Mouse (Mus musculus): ENCODE results near the gene Dctd. TPM values are rescaled to one million over a fixed set of nuclear protein-coding genes. Genes with fewer than 3 reads are reported as not detected.
A peak's percentile ranks its signal among the peaks of the same experiment; 100 is the strongest.
"Not testable (repeated sequence)": the region's sequence is repeated elsewhere in the genome, so short reads cannot be mapped to it uniquely, and the experiment has no call there.

Gene Dctd
- total RNA-seq, 2 experiments from 2014 or later, result 1.2 to 1.4 TPM

DNA sequence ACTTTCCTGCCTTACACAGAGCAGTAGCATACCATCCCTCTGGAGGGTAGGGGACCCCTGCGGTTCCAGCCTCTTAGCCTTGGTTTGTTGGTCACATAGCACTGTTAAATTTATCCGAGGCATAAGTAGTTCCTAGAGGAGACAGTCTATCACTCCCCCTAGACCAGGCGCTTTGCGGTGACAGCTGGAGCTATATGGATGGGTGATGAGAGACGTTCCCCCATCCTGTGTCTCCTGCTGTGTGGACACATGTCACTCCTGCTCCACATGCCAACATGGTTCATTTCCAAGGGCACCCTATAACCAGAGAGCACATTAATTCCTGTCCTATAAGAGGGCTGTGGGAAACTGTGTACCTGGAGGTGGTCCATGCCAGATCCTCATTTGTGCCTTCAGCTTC, 42.1 kb downstream of the Dctd start:
- intact Hi-C loops (cut with DNase I), result no loop called here
- no peak for DNase-seq

GRCm38 (mm10) chr8:48145766-48146165, 46.9 kb downstream of the Dctd start:
- intact Hi-C loops (cut with DNase I), result no loop called here
- DNase-seq, result no peak

DNA sequence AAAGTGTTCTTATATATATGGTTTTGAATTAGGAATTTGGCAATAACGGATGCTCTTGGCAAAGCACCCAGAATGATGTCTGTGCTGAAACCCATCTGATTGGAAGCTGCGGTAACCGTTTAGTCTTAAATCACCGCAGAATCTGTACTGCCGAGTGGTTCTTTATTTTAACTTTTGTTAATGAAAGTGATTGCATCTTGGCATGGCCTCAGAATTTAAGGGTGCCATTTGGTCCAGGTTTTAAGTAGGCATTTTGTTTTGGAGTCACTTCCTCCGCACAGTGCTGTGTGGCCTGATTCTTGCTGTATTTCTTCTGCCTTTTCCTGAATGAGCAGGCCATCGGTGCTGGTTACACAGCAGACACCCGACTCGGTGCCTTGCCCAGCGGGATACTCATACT, 47.6 kb downstream of the Dctd start:
- no peak for DNase-seq
- intact Hi-C loops (cut with DNase I), result no loop called here

DNA sequence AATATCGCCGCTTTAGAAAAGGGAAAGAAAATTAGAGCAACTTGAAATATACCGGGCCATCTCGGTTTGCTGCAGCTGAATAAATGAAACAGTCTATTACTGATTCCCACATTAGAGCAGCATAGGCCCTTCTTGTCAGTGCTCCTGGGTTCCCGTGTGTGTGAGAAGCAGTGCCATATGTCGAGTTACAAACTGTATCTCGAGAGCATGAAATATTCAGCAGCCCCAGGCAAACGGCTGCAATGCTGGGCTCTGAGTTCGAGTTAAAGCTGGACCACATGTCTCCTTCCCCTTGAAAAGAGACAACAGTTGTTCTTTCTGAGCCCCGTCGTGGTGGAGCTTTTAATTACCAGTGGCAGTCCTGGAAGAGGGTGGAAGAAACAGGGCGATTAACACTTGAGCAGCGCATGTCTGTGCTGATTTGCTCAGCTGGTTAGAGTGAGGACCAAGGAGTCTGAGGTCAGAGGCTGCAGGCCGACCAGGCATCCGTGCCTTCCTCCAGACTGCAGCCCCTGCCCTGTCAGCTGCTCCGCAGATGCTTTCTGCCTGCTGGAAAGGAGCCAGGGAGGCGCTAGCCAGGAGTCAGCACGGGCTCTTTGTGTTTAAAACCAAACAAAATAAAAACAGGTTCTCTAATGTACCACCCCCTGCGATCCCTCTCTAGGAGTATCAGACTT, 53.3 kb downstream of the Dctd start:
- peak in 1 of 2 experiments; percentile 22 for DNase-seq
- intact Hi-C loops (cut with DNase I), result no loop called here

DNA sequence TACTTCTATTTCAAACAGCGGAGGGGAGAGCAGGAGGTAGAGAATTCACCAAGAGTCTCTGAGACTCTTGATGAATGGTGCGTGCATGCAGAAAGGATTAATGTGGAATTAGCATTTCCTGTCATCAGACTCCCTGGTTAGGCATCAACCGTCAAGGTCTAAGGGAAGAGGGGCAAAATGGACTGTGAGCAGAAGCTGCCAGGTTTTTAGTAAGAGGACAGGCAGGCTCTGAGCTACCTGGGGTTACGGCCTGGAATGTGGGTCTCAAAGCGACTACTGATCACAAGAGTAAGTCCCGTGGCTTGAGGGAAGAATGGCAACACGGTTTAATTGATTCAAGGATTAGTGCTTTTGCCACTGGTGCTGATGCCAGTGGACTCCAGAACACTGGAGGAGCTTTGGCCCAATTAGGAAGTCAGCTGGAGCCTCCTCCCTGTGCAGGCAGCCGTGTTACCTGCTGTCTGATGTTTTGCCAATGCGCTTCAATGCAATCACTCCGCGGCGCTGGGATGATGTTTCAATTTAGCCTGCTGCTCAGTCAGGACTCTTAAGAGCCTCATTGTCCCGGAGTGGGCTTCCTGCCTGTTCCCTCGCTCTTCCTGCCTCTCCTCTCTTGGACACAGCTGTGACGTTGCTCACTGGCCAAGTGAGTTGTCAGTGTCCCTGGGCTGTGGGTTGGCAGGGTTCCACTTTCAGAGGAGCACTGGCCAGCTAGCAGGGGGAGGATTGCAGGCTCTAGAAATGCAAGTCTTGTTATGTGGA, 54.6 kb downstream of the Dctd start:
- intact Hi-C loops (cut with DNase I), result no loop called here
- peak; percentile 54 to 67 for DNase-seq

GRCm38 (mm10) chr8:48157718-48158117, 58.8 kb downstream of the Dctd start:
- DNase-seq, result no peak
- intact Hi-C loops (cut with DNase I), result no loop called here

- no peak for DNase-seq
Measured at GRCm38 (mm10) chr8:48158560-48159217, 59.8 kb downstream of the Dctd start.

DNA sequence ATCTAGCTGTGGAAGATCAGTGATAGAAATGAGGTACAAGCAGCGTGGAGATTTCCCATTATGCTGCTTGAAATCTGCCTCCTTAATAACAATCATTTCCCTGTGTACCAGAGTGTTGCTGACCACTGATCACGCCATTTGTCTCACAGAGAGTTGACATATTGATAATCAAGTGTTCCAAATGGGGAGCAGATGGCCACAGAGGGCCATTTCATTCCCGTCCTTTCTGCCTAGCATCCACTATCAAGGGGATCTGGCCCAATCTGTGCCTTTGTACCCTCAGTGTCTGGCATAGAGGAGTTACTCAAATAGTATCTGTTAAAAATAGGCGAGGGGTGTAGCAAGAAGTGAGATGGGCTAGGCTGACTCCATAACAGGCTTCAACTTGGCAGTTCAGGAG, 78.5 kb downstream of the Dctd start:
- intact Hi-C loops (cut with DNase I), result no loop called here
- DNase-seq, result no peak

More at GRCm38 (mm10) chr8:48158560-48159217, 59.8 kb downstream of the Dctd start:
- intact Hi-C loops (cut with DNase I), result no loop called here

DNA sequence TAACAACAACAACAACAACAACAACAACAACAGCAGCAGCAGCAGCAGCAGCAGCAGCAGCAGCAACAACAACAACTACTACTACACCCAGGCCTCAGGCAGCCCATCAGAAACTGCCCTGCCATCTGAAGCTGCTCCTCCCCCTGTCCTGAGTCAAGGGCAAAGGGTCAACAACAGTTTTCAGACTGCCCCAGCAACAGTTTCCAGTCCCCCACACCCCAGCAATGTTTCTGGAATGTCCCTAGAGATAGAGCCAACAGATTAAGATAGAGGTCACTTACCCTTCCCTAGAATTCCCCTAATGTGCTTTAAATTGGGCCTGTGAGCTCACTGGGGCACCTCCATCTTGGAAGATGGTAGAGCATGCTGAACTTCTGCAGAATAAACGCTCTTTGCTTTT, 79.0 kb downstream of the Dctd start:
- intact Hi-C loops (cut with DNase I), result no loop called here
- no peak for DNase-seq

- DNase-seq, result no peak
- intact Hi-C loops (cut with DNase I), result no loop called here
Measured at GRCm38 (mm10) chr8:48178993-48179392, 80.1 kb downstream of the Dctd start.

DNA sequence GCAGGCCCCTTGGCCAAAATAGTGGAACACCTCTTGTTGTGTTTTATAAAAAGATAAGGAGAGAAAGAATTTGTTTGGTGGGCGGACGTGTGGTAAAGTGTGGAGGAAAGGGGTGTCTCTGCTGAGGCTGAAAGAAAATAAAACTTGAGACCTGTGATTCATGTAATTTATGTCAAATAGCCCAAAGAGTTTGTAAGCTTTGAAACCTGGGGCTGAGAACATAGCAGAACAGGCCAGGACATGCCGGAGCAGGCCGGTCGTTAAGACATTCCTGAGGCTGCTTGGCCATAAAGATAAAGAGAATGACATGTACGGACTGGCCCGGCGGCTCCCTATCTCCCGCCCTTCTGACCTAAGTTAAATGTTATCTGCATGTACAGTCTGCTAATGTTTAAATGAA, 81.3 kb downstream of the Dctd start:
- intact Hi-C loops (cut with DNase I), result not testable (repeated sequence)

DNA sequence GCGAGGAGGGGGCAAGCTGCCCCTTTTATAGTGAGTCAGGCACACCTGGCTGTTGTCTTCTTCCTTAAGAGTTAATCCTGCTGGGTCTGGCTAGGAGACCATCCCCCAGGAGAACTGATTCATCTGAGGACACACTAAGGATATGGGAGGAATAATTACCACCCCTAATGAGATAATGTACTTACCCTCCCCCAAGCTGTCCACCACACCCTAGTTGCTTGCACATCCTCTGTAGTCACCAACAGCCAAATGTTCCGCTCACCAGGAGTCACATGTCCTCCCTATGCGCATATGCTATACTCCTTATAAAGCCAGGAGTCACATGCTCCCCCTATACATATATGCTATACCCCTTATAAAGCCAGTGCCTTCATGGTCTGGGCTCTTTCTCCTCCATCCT, 82.1 kb downstream of the Dctd start:
- intact Hi-C loops (cut with DNase I), result no loop called here

More for the DNA sequence above, 81.3 kb downstream of the Dctd start:
- not testable (repeated sequence) for DNase-seq

GRCm38 (mm10) chr8:48183758-48184157, 84.9 kb downstream of the Dctd start:
- intact Hi-C loops (cut with DNase I), result no loop called here
- no peak for DNase-seq

More for the DNA sequence above, 82.1 kb downstream of the Dctd start:
- DNase-seq, result no peak

GRCm38 (mm10) chr8:48188586-48188985, 89.7 kb downstream of the Dctd start:
- no peak for DNase-seq
- intact Hi-C loops (cut with DNase I), result no loop called here

GRCm38 (mm10) chr8:48195971-48196370, 97.1 kb downstream of the Dctd start:
- intact Hi-C loops (cut with DNase I), result no loop called here
- DNase-seq, result no peak

DNA sequence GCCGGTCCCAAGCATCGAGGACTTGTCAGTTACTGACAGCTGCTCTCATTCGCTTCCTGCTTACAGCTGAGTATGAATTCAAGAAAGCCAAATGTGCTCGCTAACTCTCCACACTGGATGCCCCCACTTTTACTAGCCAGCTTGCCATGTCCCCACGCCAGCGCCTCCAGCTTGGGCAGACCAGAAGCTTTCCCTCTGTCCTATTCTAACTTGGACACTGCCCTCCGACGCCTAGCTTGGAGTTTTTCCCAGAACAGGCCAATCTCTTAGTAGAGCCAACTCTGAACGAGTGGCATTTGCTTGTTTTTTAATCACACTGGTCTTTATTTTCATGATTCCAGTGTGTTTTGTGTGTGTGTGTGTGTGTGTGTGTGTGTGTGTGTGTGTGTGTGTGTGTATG, 100.3 kb downstream of the Dctd start:
- intact Hi-C loops (cut with DNase I), result no loop called here
- no peak for DNase-seq

DNA sequence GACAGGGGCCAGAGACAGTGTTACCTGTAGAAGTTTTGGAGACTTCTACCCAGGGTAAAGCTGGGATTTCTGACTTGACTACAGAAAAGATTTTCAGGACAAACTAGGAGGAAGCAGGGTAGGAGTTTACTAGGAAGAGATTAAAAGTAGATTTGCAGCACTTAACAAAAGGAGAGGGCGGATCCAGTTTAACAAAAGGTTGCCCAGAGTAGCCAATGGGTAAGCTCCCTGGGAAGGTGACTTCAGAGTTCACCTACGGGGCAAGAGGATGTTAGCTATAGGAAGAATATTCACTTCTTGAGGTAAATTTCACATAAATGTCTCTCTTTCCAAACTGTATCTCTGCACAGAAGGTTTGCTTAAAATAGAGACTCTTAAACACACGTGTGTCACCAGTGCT, 103.7 kb downstream of the Dctd start:
- intact Hi-C loops (cut with DNase I), result no loop called here
- DNase-seq, result no peak
